Mouse (Mus musculus) heart, embryonic 15.5 days (tissue): ENCODE data around the gene Smarcad1. TPM values are rescaled to one million over a fixed set of nuclear protein-coding genes. Genes with fewer than 3 reads are reported as not detected.

Experiments used
- ATAC-seq: fragments of 200-750 bp; cut with Nextera tagmentation; replicated peaks from 2 replicates; pipeline ENCODE4 v1.8.0; 2017; ENCODE audit warnings: low read depth, moderate TSS enrichment; ENCODE audit not compliant: insufficient number of reproducible peaks, insufficient read depth, low FRiP score
- H3K27ac ChIP-seq: fragments of 300-500 bp; sonication (generic); 2 replicates; pipeline ENCODE4 v1.5.1; 2015; ENCODE audit warnings: mild to moderate bottlenecking, inconsistent platforms
- H3K27me3 ChIP-seq: fragments of 300-500 bp; sonication (generic); 2 replicates; pipeline ENCODE4 v1.6.1; 2015; ENCODE audit warnings: inconsistent platforms
- H3K36me3 ChIP-seq: fragments of 300-500 bp; sonication (generic); 2 replicates; pipeline ENCODE4 v1.6.1; 2015; ENCODE audit warnings: mild to moderate bottlenecking, inconsistent platforms
- H3K4me1 ChIP-seq: fragments of 300-500 bp; sonication (generic); replicated peaks from 2 replicates; pipeline ENCODE4 v1.6.1; 2015; ENCODE audit warnings: inconsistent platforms
- H3K4me2 ChIP-seq: fragments of 300-500 bp; sonication (generic); 2 replicates; pipeline ENCODE4 v1.6.1; 2015; ENCODE audit warnings: inconsistent platforms, mild to moderate bottlenecking, moderate library complexity
- H3K4me3 ChIP-seq: fragments of 300-500 bp; sonication (generic); 2 replicates; pipeline ENCODE4 v1.5.1; 2015; ENCODE audit warnings: mild to moderate bottlenecking, inconsistent platforms
- H3K9ac ChIP-seq: fragments of 300-500 bp; sonication (generic); 2 replicates; pipeline ENCODE4 v1.6.1; 2015; ENCODE audit warnings: mild to moderate bottlenecking, inconsistent platforms
- H3K9me3 ChIP-seq: fragments of 300-500 bp; sonication (generic); replicated peaks from 2 replicates; pipeline ENCODE4 v1.6.1; 2016; ENCODE audit warnings: inconsistent platforms
- WGBS: fragments of 180-500 bp; shearing (Covaris S2); methylation state at CpG from one replicate; pipeline ENCODE4 v1.1.7; 2015; ENCODE audit warnings: mixed read lengths; 5-methylcytosine and 5-hydroxymethylcytosine counted together
- polyA plus RNA-seq: library from polyadenylated mRNA; unstranded; fragments of >200 nt; fragmentation: Nextera tagmentation; extraction: Ambion mirVana; gene quantifications from 2 replicates; pipeline ENCODE4 v1.2.1, GENCODE M21; 2015

Gene Smarcad1
- polyA plus RNA-seq, 1 experiment from 2014 or later = 39.1 TPM

GRCm38 (mm10) chr6:65114902-65115301, 72.5 kb downstream of the Smarcad1 start:
- Histone ChIP-seq H3K4me1 (no peaks in the 10 kb centered on the region), H3K36me3 (peaks cover 47% of the 10 kb centered on the region), H3K27me3 (no peaks in the 10 kb centered on the region), H3K4me2 (no peak overlapping the region), H3K9me3 (no peaks in the 10 kb centered on the region), H3K27ac (no peak overlapping the region), H3K4me3 (no peak overlapping the region), H3K9ac (no peak overlapping the region)
- WGBS = 84% methylated on average over 2 of the region's 2 CpGs
- no peak for ATAC-seq

GRCm38 (mm10) chr6:65117540-65117939, 75.2 kb downstream of the Smarcad1 start:
- Histone ChIP-seq H3K27ac (no peak overlapping the region), H3K4me3 (no peak overlapping the region), H3K36me3 (peaks cover 36% of the 10 kb centered on the region), H3K9me3 (no peaks in the 10 kb centered on the region), H3K4me2 (no peak overlapping the region), H3K27me3 (no peaks in the 10 kb centered on the region), H3K9ac (no peak overlapping the region), H3K4me1 (no peaks in the 10 kb centered on the region)
- WGBS = 86% methylated on average over 1 of the region's 1 CpGs
- no peak for ATAC-seq

- no peak overlapping the region for H3K4me2 ChIP-seq
- no peaks in the 10 kb centered on the region for H3K36me3 ChIP-seq
- H3K27ac ChIP-seq = no peak overlapping the region
- no peak overlapping the region for H3K4me3 ChIP-seq
- H3K27me3 ChIP-seq = no peaks in the 10 kb centered on the region
- no peaks in the 10 kb centered on the region for H3K9me3 ChIP-seq
- no peak overlapping the region for H3K9ac ChIP-seq
- no peaks in the 10 kb centered on the region for H3K4me1 ChIP-seq
- no peak for ATAC-seq
- WGBS = 15% methylated on average over 2 of the region's 2 CpGs
These were observed 83.8 kb downstream of the Smarcad1 start for GRCm38 (mm10) chr6:65126074-65126726.

- Histone ChIP-seq H3K9me3 (no peaks in the 10 kb centered on the region), H3K4me3 (no peak overlapping the region), H3K27ac (no peak overlapping the region), H3K4me1 (no peaks in the 10 kb centered on the region), H3K4me2 (no peak overlapping the region), H3K27me3 (no peaks in the 10 kb centered on the region), H3K36me3 (no peaks in the 10 kb centered on the region), H3K9ac (no peak overlapping the region)
- no peak for ATAC-seq
- WGBS = 58% methylated on average over 6 of the region's 6 CpGs
These were observed 90.0 kb downstream of the Smarcad1 start for GRCm38 (mm10) chr6:65132376-65132775.

GRCm38 (mm10) chr6:65137802-65138201, 95.4 kb downstream of the Smarcad1 start:
- ATAC-seq = no peak
- Histone ChIP-seq H3K4me2 (no peak overlapping the region), H3K4me1 (no peaks in the 10 kb centered on the region), H3K27me3 (no peaks in the 10 kb centered on the region), H3K9me3 (no peaks in the 10 kb centered on the region), H3K9ac (no peak overlapping the region), H3K4me3 (no peak overlapping the region), H3K36me3 (no peaks in the 10 kb centered on the region), H3K27ac (no peak overlapping the region)
- 53% methylated on average over 2 of the region's 2 CpGs for WGBS

GRCm38 (mm10) chr6:65138243-65138642, 95.9 kb downstream of the Smarcad1 start:
- Histone ChIP-seq H3K4me1 (no peaks in the 10 kb centered on the region), H3K4me2 (no peak overlapping the region), H3K36me3 (no peaks in the 10 kb centered on the region), H3K4me3 (no peak overlapping the region), H3K9ac (no peak overlapping the region), H3K27ac (no peak overlapping the region), H3K9me3 (no peaks in the 10 kb centered on the region), H3K27me3 (no peaks in the 10 kb centered on the region)
- no peak for ATAC-seq
- 94% methylated on average over 1 of the region's 1 CpGs for whole genome bisulfite sequencing

- H3K27ac ChIP-seq = no peak overlapping the region
- no peak for ATAC-seq
- no peaks in the 10 kb centered on the region for H3K4me1 ChIP-seq
- no peaks in the 10 kb centered on the region for H3K9me3 ChIP-seq
- H3K4me3 ChIP-seq = no peak overlapping the region
- 68% methylated on average over 5 of the region's 5 CpGs for WGBS
- no peak overlapping the region for H3K4me2 ChIP-seq
- no peak overlapping the region for H3K9ac ChIP-seq
- H3K36me3 ChIP-seq = no peaks in the 10 kb centered on the region
- H3K27me3 ChIP-seq = no peaks in the 10 kb centered on the region
These were observed 97.8 kb downstream of the Smarcad1 start for GRCm38 (mm10) chr6:65140082-65140749.

- Histone ChIP-seq H3K27me3 (no peaks in the 10 kb centered on the region), H3K4me1 (no peaks in the 10 kb centered on the region), H3K27ac (no peak overlapping the region), H3K4me2 (no peak overlapping the region), H3K36me3 (no peaks in the 10 kb centered on the region), H3K9ac (no peak overlapping the region), H3K4me3 (no peak overlapping the region), H3K9me3 (no peaks in the 10 kb centered on the region)
- 70% methylated on average over 6 of the region's 6 CpGs for WGBS
- ATAC-seq = no peak
These were observed 98.4 kb downstream of the Smarcad1 start for GRCm38 (mm10) chr6:65140750-65141243.

GRCm38 (mm10) chr6:65142316-65142715, 99.9 kb downstream of the Smarcad1 start:
- no peak overlapping the region for H3K27ac ChIP-seq
- H3K4me2 ChIP-seq = no peak overlapping the region
- no peaks in the 10 kb centered on the region for H3K9me3 ChIP-seq
- H3K4me1 ChIP-seq = no peaks in the 10 kb centered on the region
- ATAC-seq = no peak
- WGBS = 82% methylated on average over 1 of the region's 1 CpGs
- H3K4me3 ChIP-seq = no peak overlapping the region
- H3K36me3 ChIP-seq = no peaks in the 10 kb centered on the region
- H3K9ac ChIP-seq = no peak overlapping the region
- no peaks in the 10 kb centered on the region for H3K27me3 ChIP-seq

- H3K27ac ChIP-seq = no peak within 1 kb of the TSS
- H3K4me2 ChIP-seq = no peak within 1 kb of the TSS
- no peak for ATAC-seq
- H3K36me3 ChIP-seq = no peaks in the 10 kb centered on the region
- H3K9me3 ChIP-seq = no peaks in the 10 kb centered on the region
- no peaks in the 10 kb centered on the region for H3K4me1 ChIP-seq
- H3K27me3 ChIP-seq = no peaks in the 10 kb centered on the region
- WGBS = 51% methylated on average over 16 of the region's 16 CpGs
- H3K9ac ChIP-seq = no peak within 1 kb of the TSS
- no peak within 1 kb of the TSS for H3K4me3 ChIP-seq
These were observed 102.3 kb downstream of the Smarcad1 start, which contains the start of gene Hpgds for GRCm38 (mm10) chr6:65144621-65145205. Gene Hpgds (minus strand): TSS chr6:65144908.

GRCm38 (mm10) chr6:65146363-65146762, 104.0 kb downstream of the Smarcad1 start:
- H3K9ac ChIP-seq = no peak overlapping the region
- no peak overlapping the region for H3K4me3 ChIP-seq
- H3K4me1 ChIP-seq = 0 out of 2 replicates have a peak, but pooled peaks cover 3% of the 10 kb centered on the region
- H3K27me3 ChIP-seq = no peaks in the 10 kb centered on the region
- WGBS = 80% methylated on average over 4 of the region's 4 CpGs
- no peak for ATAC-seq
- no peaks in the 10 kb centered on the region for H3K9me3 ChIP-seq
- H3K4me2 ChIP-seq = no peak overlapping the region
- no peak overlapping the region for H3K27ac ChIP-seq
- H3K36me3 ChIP-seq = no peaks in the 10 kb centered on the region
